Mouse (Mus musculus): ENCODE results near the gene Tesmin.

- TF ChIP-seq CTCF (IDR thresholded peaks at IDR 0.05; ENCODE audit: low read depth) = peak; percentile 40
- TF ChIP-seq EP300 (IDR thresholded peaks at IDR 0.05; ENCODE audit: low read depth) = no peak
Measured at GRCm38 (mm10) chr19:3436840-3437239, 48.2 kb downstream of the Tesmin start.
